Mouse (Mus musculus) megakaryocyte, embryonic 14.5 days (primary cell): ENCODE data around the gene Olfr1495.

Experiments used
- FLI1 ChIP-seq: IDR thresholded peaks from 2 replicates; pipeline ENCODE4 v1.6.1; 2012; ENCODE audit warnings: low read length, inconsistent platforms, mixed read lengths
- GATA1 ChIP-seq: IDR thresholded peaks from 3 replicates; pipeline ENCODE4 v1.6.1; 2012; ENCODE audit warnings: mixed read lengths, low read length, inconsistent platforms, borderline replicate concordance

DNA sequence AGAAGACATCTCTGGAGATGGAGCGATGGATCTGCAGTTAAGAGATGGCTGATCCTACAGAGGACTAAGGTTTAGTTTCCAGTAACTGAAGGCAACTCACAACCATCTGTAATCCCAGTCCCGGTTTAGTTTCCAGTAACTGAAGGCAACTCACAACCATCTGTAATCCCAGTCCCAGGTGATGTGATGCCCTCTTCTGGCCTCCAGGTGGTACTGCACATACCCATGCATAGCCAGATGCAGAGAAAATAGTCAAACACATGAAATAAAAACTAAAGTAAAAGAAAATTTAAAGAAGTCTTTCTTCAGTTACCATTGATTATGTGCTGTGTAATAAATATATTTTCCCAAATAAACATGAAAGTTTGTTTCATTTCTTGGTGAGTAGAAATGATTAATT lies 48.4 kb downstream of the Olfr1495 start:
- TF ChIP-seq GATA1, result no peak
- no peak for TF ChIP-seq FLI1
